Mouse (Mus musculus) liver, embryonic 13.5 days (tissue): ENCODE data around the gene Plscr2. TPM values are rescaled to one million over a fixed set of nuclear protein-coding genes. Genes with fewer than 3 reads are reported as not detected.
A peak's percentile ranks its signal among the peaks of the same experiment; 100 is the strongest.

Experiments
- ATAC-seq: fragments of 200-750 bp; cut with Nextera tagmentation; 2 replicates; pipeline ENCODE4 v1.8.0; 2017; ENCODE audit warnings: low read depth, mild to moderate bottlenecking, moderate number of reproducible peaks, moderate library complexity
- DNase-seq: peaks from one replicate; pipeline ENCODE4 v3.0.0; 2022
- H3K27ac ChIP-seq: fragments of 300-500 bp; sonication (generic); 2 replicates; pipeline ENCODE4 v1.5.1; 2015; ENCODE audit warnings: moderate library complexity, mild to moderate bottlenecking, inconsistent platforms
- H3K27me3 ChIP-seq: fragments of 300-500 bp; sonication (generic); 2 replicates; pipeline ENCODE4 v1.6.1; 2015; ENCODE audit warnings: mild to moderate bottlenecking, inconsistent platforms
- H3K36me3 ChIP-seq: fragments of 300-500 bp; sonication (generic); 2 replicates; pipeline ENCODE4 v1.6.1; 2015; ENCODE audit warnings: mild to moderate bottlenecking, inconsistent platforms
- H3K4me1 ChIP-seq: fragments of 300-500 bp; sonication (generic); replicated peaks from 2 replicates; pipeline ENCODE4 v1.6.1; 2015; ENCODE audit warnings: inconsistent platforms
- H3K4me2 ChIP-seq: fragments of 300-500 bp; sonication (generic); 2 replicates; pipeline ENCODE4 v1.6.1; 2015; ENCODE audit warnings: inconsistent platforms, mild to moderate bottlenecking, moderate library complexity
- H3K4me3 ChIP-seq: fragments of 300-500 bp; sonication (generic); replicated peaks from 2 replicates; pipeline ENCODE4 v1.5.1; 2015; ENCODE audit warnings: mild to moderate bottlenecking, inconsistent platforms
- H3K9ac ChIP-seq: fragments of 300-500 bp; sonication (generic); 2 replicates; pipeline ENCODE4 v1.6.1; 2015; ENCODE audit warnings: mild to moderate bottlenecking, inconsistent platforms
- H3K9me3 ChIP-seq: fragments of 300-500 bp; sonication (generic); replicated peaks from 2 replicates; pipeline ENCODE4 v1.6.1; 2016; ENCODE audit warnings: inconsistent platforms
- WGBS: fragments of 180-500 bp; shearing (Covaris S2); methylation state at CpG from one replicate; pipeline ENCODE4 v1.1.7; 2015; ENCODE audit not compliant: insufficient replicate concordance; 5-methylcytosine and 5-hydroxymethylcytosine counted together
- polyA plus RNA-seq: library from polyadenylated mRNA; unstranded; fragments of >200 nt; fragmentation: Nextera tagmentation; extraction: Ambion mirVana; gene quantifications from 2 replicates; pipeline ENCODE4 v1.2.1, GENCODE M21; 2015

The Plscr2 gene
- polyA plus RNA-seq, 1 experiment from 2014 or later, result 0.54 TPM

DNA sequence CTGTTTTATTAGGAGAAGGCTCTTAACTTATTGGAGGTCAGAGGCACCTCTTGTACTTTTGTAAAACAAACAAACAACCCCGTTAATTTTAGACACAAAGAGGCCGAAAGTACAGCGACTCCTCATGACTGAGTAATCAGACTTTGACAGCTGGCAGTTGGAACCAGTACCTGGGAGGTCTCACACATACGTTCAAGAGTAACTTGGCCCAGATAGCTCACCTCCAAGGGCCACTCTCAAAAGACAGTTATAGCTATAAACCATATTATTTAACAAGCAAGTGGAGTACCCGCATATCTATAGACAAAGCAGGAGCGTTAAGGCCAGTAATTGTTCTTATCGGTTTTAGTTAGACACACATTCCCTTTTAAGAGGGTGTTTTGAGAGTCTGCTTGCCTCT is 958 bp downstream of the Plscr2 start:
- ATAC-seq (no peak), DNase-seq (no peak)
- peaks cover 44% of the 10 kb centered on the region for H3K4me1 ChIP-seq
- no peaks in the 10 kb centered on the region for H3K9me3 ChIP-seq
- WGBS, result 38% methylated on average over 7 of the region's 7 CpGs
- 0 out of 2 replicates have a peak overlapping the region, but pooled peaks have one; percentile 50 for H3K27ac ChIP-seq
- H3K27me3 ChIP-seq, result no peaks in the 10 kb centered on the region
- no peak overlapping the region for H3K9ac ChIP-seq
- no peaks in the 10 kb centered on the region for H3K36me3 ChIP-seq
- no peak overlapping the region for H3K4me2 ChIP-seq
- H3K4me3 ChIP-seq, result no peak overlapping the region

DNA sequence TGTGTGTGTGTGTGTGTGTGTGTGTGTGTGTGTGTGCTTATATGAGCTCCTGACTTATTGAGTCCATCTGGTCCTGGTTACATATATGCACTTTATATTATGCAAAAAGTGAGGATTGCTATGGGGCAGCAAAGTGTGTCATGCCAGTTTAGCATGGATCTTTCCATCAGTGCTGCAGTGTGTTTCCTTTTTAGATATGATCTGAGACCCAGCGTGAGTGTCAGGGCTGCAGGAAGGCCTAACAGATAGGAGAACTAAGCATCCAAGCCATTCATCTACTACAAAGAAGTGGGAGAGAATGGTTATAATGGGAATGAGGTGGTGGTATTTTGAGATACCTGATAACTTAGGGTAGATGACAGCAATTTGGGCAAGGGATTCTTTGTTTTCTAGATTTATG is 4.6 kb downstream of the Plscr2 start:
- no peak overlapping the region for H3K27ac ChIP-seq
- DNase-seq, result no peak
- H3K27me3 ChIP-seq, result no peaks in the 10 kb centered on the region
- 18% methylated on average over 1 of the region's 1 CpGs for WGBS
- H3K4me1 ChIP-seq, result peaks cover 20% of the 10 kb centered on the region
- no peaks in the 10 kb centered on the region for H3K9me3 ChIP-seq
- H3K36me3 ChIP-seq, result no peaks in the 10 kb centered on the region
- H3K4me3 ChIP-seq, result no peak overlapping the region
- H3K4me2 ChIP-seq, result no peak overlapping the region
- no peak overlapping the region for H3K9ac ChIP-seq
- ATAC-seq, result no peak

DNA sequence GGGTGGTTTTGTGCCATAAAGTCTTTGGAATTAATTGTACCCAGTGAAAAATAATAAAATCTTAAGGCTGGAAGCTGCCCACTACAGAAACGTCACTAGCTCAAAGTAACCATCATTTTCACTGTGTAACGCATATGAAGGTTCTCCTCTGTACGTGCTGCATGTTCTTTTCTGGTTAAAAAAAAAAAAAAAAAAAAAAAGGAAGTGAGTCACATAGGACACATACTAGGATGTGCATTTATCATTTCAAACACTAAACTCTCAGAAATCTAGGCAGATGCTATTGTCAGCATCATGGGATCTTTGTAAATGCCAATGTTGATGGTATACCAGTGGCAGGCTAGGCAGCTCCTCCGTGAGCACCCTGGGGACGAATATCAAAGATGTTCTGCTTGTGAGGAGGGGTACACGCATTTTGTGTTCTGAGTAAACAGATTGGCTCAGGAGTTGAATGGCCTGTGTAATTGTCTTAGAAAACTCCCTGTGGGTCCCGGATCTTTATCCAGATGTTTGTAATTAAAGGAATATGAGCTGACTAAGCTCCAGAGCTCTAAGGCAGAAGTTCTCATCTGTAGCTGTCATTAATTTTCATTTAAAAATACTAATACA is 7.3 kb downstream of the Plscr2 start:
- 53% methylated on average over 7 of the region's 7 CpGs for WGBS

DNA sequence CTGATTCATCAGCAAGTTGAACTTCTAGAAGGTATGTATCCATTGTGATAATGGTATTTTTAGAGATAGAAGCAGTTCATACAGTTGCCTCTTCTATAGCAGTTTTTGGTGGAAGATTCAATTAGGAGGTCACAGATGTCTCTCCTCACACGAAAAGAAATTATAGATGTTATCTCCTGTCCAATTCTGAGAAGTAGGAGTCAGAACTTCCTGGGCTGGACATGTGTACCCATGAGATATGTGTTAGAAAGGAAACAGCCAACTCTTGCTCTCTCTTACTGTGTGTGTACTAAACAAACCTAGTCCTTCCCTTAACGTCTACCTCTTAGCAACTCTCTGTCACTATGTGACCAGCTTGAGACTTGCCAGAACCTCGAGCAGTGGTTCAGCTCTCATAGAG is 14.3 kb downstream of the Plscr2 start:
- DNase-seq, result no peak
- Histone ChIP-seq H3K4me3 (no peak overlapping the region), H3K9me3 (no peaks in the 10 kb centered on the region), H3K9ac (no peak overlapping the region), H3K27ac (no peak overlapping the region), H3K36me3 (no peaks in the 10 kb centered on the region), H3K27me3 (no peaks in the 10 kb centered on the region), H3K4me2 (no peak overlapping the region), H3K4me1 (peaks cover 2% of the 10 kb centered on the region; the same call in 1 of the 2 replicates)
- peak; percentile 88 for ATAC-seq
- 9% methylated on average over 3 of the region's 3 CpGs for WGBS

More for the DNA sequence above, 7.3 kb downstream of the Plscr2 start:
- no peak overlapping the region for H3K9ac ChIP-seq
- H3K4me2 ChIP-seq, result no peak overlapping the region
- H3K4me1 ChIP-seq, result no peaks in the 10 kb centered on the region
- no peaks in the 10 kb centered on the region for H3K9me3 ChIP-seq
- no peaks in the 10 kb centered on the region for H3K36me3 ChIP-seq
- no peaks in the 10 kb centered on the region for H3K27me3 ChIP-seq
- no peak for ATAC-seq
- no peak overlapping the region for H3K27ac ChIP-seq
- H3K4me3 ChIP-seq, result no peak overlapping the region
- DNase-seq, result no peak

DNA sequence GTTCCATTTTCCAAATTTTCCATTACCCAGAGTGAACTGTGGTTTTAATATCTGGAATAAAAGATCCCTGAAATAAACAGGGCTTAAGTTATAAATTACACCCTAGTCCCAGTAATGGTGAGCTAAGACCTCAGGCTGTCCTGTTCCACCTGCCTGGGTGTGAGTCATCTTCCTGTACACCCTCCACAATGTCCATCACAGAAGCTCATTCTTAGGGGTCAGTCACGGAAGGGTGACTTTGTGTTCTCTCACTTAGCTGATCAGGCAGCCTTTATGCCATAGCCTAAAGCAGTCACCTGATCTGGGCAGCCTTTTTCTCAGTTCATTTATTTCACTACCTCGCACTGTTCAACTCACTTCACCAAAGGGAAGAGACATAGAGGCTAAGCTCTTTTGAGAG is 16.8 kb downstream of the Plscr2 start:
- Histone ChIP-seq H3K9ac (no peak overlapping the region), H3K4me2 (no peak overlapping the region), H3K27ac (no peak overlapping the region), H3K4me3 (no peak overlapping the region), H3K27me3 (no peaks in the 10 kb centered on the region), H3K9me3 (no peaks in the 10 kb centered on the region), H3K36me3 (no peaks in the 10 kb centered on the region), H3K4me1 (peaks cover 2% of the 10 kb centered on the region; the same call in 1 of the 2 replicates)
- ATAC-seq (no peak), DNase-seq (no peak)
- WGBS, result 54% methylated on average over 2 of the region's 2 CpGs

DNA sequence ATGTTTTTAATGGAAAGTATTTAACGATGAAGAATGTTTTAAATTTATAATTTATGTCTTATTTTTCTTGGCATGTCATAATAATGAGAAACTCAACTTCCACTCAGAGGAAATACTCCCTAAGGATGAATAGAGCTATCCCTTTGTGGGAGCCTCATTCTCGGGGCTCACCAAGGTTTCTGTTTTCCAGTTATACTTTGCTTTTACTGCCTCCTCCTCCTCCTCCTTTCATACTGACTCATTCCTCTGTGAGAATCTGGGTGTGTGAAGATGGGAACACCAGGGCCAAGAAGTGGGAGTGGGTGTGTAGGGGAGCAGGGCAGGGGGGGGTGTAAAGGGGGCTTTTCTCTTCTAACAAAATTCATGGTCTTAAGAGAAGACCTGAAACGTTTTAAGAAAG is 17.5 kb downstream of the Plscr2 start:
- ATAC-seq, result no peak
- Histone ChIP-seq H3K27ac (no peak overlapping the region), H3K4me1 (peaks cover 2% of the 10 kb centered on the region; the same call in 1 of the 2 replicates), H3K36me3 (no peaks in the 10 kb centered on the region), H3K27me3 (no peaks in the 10 kb centered on the region), H3K4me2 (no peak overlapping the region), H3K9me3 (no peaks in the 10 kb centered on the region), H3K4me3 (no peak overlapping the region), H3K9ac (no peak overlapping the region)
- no peak for DNase-seq
- WGBS, result 58% methylated on average over 3 of the region's 3 CpGs

DNA sequence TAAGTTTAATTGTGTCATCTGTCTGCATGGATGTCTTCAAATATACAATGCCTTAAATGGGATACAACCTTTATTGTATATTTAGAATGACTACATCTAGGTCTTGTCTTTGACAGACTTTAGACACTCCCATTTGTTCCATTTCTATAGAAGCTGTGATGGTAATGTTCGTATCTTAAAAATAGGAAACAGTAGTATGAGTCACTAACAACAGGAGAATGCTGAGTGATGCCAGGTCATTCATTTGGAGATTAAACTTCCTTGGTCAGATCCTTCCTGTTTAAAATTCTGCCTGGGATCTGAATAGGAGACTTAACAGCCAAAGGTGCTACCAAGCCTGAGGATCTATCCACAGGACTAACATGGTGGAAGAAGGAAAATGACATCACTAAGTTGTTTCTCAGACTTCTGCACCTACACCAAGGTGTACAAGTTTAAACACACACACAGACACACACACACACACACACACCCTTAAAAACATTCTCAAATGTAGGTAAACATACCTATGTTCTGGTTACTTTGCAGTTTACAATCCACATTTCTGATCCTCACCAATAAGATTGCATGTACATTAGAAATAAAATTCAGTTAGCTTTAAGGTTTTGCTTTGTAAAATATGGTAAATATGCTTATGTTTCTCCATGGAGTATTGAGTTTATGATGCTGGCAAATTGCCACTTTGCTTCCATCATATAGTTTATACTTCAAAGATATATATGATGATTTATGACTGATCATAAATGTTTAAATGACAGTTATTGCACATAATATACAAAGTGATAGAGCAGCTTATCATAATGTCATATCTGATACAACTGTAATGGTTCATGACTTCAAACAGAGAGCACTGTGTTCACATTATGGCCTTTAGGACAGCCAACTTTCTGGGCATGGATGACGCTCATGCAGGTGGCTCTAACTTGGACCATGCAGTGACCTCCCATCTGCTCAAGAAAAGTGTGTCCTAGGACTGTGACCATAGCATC is 18.5 kb downstream of the Plscr2 start:
- peaks cover 2% of the 10 kb centered on the region; the same call in 1 of the 2 replicates for H3K4me1 ChIP-seq
- no peak overlapping the region for H3K27ac ChIP-seq
- no peaks in the 10 kb centered on the region for H3K9me3 ChIP-seq
- no peak overlapping the region for H3K4me2 ChIP-seq
- H3K36me3 ChIP-seq, result no peaks in the 10 kb centered on the region
- no peak overlapping the region for H3K9ac ChIP-seq
- no peaks in the 10 kb centered on the region for H3K27me3 ChIP-seq
- no peak for ATAC-seq
- H3K4me3 ChIP-seq, result no peak overlapping the region
- no peak for DNase-seq
- WGBS, result 64% methylated on average over 2 of the region's 2 CpGs

DNA sequence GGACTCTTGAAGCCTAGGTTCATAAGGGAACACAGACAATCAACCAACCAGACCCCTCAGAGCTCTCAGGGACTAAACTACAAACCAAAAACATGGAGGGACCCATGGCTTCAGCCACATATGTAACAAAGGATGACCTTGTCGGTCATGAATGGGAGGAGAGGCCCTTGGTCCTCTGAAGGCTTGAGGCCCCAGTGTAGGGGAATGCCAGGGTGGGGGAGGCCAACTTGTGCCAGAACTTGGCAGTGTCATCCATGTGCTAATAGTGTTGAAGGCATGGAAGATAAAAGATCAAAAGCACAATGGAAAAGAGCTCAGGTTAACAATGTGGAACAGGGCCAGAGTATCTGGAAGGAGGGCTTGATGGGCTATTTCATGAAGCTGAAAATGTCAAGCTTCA is 22.9 kb downstream of the Plscr2 start:
- DNase-seq (no peak), ATAC-seq (no peak)
- Histone ChIP-seq H3K4me3 (no peak overlapping the region), H3K9ac (no peak overlapping the region), H3K27me3 (no peaks in the 10 kb centered on the region), H3K36me3 (no peaks in the 10 kb centered on the region), H3K4me2 (no peak overlapping the region), H3K27ac (no peak overlapping the region), H3K4me1 (no peaks in the 10 kb centered on the region), H3K9me3 (no peaks in the 10 kb centered on the region)
- WGBS, result 68% methylated on average over 1 of the region's 1 CpGs

DNA sequence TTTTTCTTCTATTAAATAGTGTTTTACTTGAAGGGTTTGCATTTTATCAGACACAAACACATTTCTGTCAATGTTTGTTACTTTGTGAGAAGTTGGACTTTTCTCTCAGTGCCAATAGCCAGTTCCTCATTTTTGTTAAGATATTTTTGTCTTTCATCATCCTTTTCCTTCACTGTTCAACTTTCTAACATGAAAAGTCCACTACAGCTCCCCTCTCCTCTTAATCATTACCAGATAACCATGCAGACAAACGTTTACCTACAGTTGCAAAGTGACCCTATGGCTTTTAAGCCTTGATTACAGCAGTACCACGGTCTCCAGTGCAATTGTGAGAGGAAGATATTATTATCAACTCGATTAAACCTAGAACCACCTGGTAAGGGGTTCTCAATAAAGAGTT is 25.8 kb downstream of the Plscr2 start:
- Histone ChIP-seq H3K4me2 (no peak overlapping the region), H3K4me1 (no peaks in the 10 kb centered on the region), H3K9ac (no peak overlapping the region), H3K4me3 (no peak overlapping the region), H3K27ac (no peak overlapping the region), H3K36me3 (no peaks in the 10 kb centered on the region), H3K9me3 (no peaks in the 10 kb centered on the region), H3K27me3 (no peaks in the 10 kb centered on the region)
- ATAC-seq, result no peak
- DNase-seq, result no peak
- 17% methylated on average over 3 of the region's 3 CpGs for WGBS

DNA sequence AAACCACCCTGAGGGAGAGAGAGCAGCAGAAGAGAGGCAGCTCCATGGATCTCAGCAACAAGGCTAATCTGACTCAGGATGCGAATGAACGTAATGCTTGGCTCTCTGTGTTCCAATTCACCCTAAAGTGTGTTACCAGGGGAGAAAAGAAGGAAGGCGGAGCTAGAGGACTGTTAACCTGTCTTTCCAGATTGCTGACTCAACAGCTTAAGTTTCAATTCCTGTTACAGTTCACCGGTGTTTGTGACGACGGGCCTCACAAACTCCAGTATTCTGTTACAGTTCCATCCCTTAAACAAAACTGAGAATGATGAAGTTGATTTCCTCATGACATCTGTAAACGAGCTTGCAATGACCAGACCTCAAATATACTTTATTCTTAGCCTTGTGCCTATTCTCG is 29.7 kb downstream of the Plscr2 start:
- DNase-seq (no peak), ATAC-seq (no peak)
- Histone ChIP-seq H3K36me3 (no peaks in the 10 kb centered on the region), H3K27me3 (no peaks in the 10 kb centered on the region), H3K4me3 (no peak overlapping the region), H3K4me1 (no peaks in the 10 kb centered on the region), H3K9ac (no peak overlapping the region), H3K27ac (no peak overlapping the region), H3K4me2 (no peak overlapping the region), H3K9me3 (no peaks in the 10 kb centered on the region)
- WGBS, result 69% methylated on average over 8 of the region's 8 CpGs

DNA sequence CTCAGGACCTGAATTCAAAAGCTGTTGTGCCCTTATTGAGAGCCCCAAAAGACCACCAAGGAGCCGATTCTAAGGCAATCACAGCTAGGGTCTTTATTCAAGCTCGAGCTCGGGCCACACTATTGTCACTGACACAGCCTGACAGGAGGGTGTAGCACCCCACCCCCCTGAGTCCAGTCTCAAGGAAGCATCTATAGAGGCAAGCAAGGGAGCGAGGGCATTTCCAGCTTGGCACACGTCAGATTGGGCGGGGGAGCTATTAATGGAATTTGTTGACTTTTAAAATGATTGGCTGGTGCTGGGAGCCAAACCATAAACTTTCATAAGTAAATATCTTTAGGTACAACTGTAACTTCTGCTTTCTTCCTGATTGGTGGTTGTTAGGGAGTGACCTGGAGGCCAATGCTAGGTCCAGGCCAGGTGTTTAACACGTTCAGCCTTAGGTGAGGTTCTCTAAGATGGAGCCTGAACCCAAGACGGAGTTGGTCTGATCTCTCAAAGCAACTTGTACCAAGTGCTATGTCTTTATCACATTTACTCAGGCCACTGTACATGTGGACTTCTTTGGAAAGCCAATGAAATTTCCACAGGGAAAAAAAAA is 30.3 kb downstream of the Plscr2 start:
- Histone ChIP-seq H3K9ac (no peak overlapping the region), H3K9me3 (no peaks in the 10 kb centered on the region), H3K27me3 (no peaks in the 10 kb centered on the region), H3K4me3 (no peak overlapping the region), H3K4me1 (no peaks in the 10 kb centered on the region), H3K4me2 (no peak overlapping the region), H3K36me3 (no peaks in the 10 kb centered on the region), H3K27ac (no peak overlapping the region)
- DNase-seq (no peak), ATAC-seq (no peak)
- 73% methylated on average over 8 of the region's 8 CpGs for WGBS
